Mouse (Mus musculus) midbrain, embryonic 13.5 days (tissue): ENCODE results near the gene Fam120c. TPM values are rescaled to one million over a fixed set of nuclear protein-coding genes. Genes with fewer than 3 reads are reported as not detected.

Source experiments
- polyA plus RNA-seq: library from polyadenylated mRNA; unstranded; fragments of >200 nt; fragmentation: Nextera tagmentation; extraction: Ambion mirVana; gene quantifications from 2 replicates; pipeline ENCODE4 v1.2.1, GENCODE M21; 2015

Fam120c gene
- polyA plus RNA-seq, 1 experiment from 2014 or later = 5.1 TPM

Other genes starting within 250 kb of the Fam120c start
- gene Tsr2, start 247.6 kb upstream of the Fam120c start, polyA plus RNA-seq = 34.8 and 38.3 TPM in 2 replicates
- gene Wnk3, start 146.1 kb upstream of the Fam120c start, polyA plus RNA-seq = 16.9 and 20.7 TPM in 2 replicates
- 25.3 and 26.7 TPM in 2 replicates for gene Phf8, start 176.5 kb downstream of the Fam120c start, polyA plus RNA-seq